Mouse (Mus musculus): ENCODE data around the gene 4933417A18Rik.
"Not testable (repeated sequence)": the region's sequence is repeated elsewhere in the genome, so short reads cannot be mapped to it uniquely, and the experiment has no call there.

Gene 4933417A18Rik

GRCm38 (mm10) chr13:34924210-34924609, at the start of gene 4933417A18Rik, which contains the start of gene Fam217a:
TSS of gene 4933417A18Rik (plus strand) at chr13:34924409.
TSS of gene Fam217a (minus strand) at chr13:34924310.
- DNase-seq: peak; percentile 61

GRCm38 (mm10) chr13:34874736-34875135, 49.5 kb upstream of the 4933417A18Rik start:
- not testable (repeated sequence) for DNase-seq

GRCm38 (mm10) chr13:34875166-34875710, 49.0 kb upstream of the 4933417A18Rik start, which contains the start of gene Prpf4b:
TSS of gene Prpf4b (plus strand) at chr13:34875302.
- DNase-seq: peak; percentile 99

GRCm38 (mm10) chr13:34875741-34876445, 48.3 kb upstream of the 4933417A18Rik start:
- DNase-seq: peak; percentile 97

- DNase-seq: no peak
Measured at GRCm38 (mm10) chr13:34876481-34876880, 47.7 kb upstream of the 4933417A18Rik start.

GRCm38 (mm10) chr13:34892871-34893270, 31.3 kb upstream of the 4933417A18Rik start:
- DNase-seq: no peak

GRCm38 (mm10) chr13:34914614-34915013, 9.6 kb upstream of the 4933417A18Rik start:
- no peak for DNase-seq

- peak; percentile 90 for DNase-seq
Measured at GRCm38 (mm10) chr13:34916520-34917167, 7.6 kb upstream of the 4933417A18Rik start.

GRCm38 (mm10) chr13:34934931-34935644, 10.9 kb downstream of the 4933417A18Rik start:
- no peak for DNase-seq

GRCm38 (mm10) chr13:34942370-34942769, 18.2 kb downstream of the 4933417A18Rik start:
- DNase-seq: no peak

GRCm38 (mm10) chr13:34951437-34951836, 27.2 kb downstream of the 4933417A18Rik start:
- not testable (repeated sequence) for DNase-seq

- no peak for DNase-seq
Measured at GRCm38 (mm10) chr13:34956901-34957300, 32.7 kb downstream of the 4933417A18Rik start.

GRCm38 (mm10) chr13:34958158-34958557, 33.9 kb downstream of the 4933417A18Rik start:
- not testable (repeated sequence) for DNase-seq

- DNase-seq: no peak
Measured at GRCm38 (mm10) chr13:34960996-34961770, 37.0 kb downstream of the 4933417A18Rik start.

- DNase-seq: peak; percentile 96
Measured at GRCm38 (mm10) chr13:34963511-34964397, 39.5 kb downstream of the 4933417A18Rik start, which contains the start of gene Eci3. TSS of gene Eci3 (minus strand) at chr13:34963810.

GRCm38 (mm10) chr13:34964419-34964818, 40.2 kb downstream of the 4933417A18Rik start:
- no peak for DNase-seq

GRCm38 (mm10) chr13:34964866-34965265, 40.7 kb downstream of the 4933417A18Rik start:
- DNase-seq: no peak

- not testable (repeated sequence) for DNase-seq
Measured at GRCm38 (mm10) chr13:34965647-34966046, 41.4 kb downstream of the 4933417A18Rik start.

GRCm38 (mm10) chr13:34972456-34972855, 48.2 kb downstream of the 4933417A18Rik start:
- peak; percentile 55 for DNase-seq

- DNase-seq: peak; percentile 41
Measured at GRCm38 (mm10) chr13:34973149-34973548, 48.9 kb downstream of the 4933417A18Rik start.

- no peak for DNase-seq
Measured at GRCm38 (mm10) chr13:34973770-34974169, 49.6 kb downstream of the 4933417A18Rik start.

All from heart, adult 11 months (tissue).